Mouse (Mus musculus) kidney, embryonic 15.5 days (tissue): ENCODE measurements around the gene 1810010D01Rik. TPM values are rescaled to one million over a fixed set of nuclear protein-coding genes. Genes with fewer than 3 reads are reported as not detected.

ENCODE experiments used
- ATAC-seq: fragments of 200-750 bp; cut with Nextera tagmentation; replicated peaks from 2 replicates; pipeline ENCODE4 v1.8.0; 2017; ENCODE audit warnings: moderate TSS enrichment; ENCODE audit not compliant: low FRiP score
- H3K27ac ChIP-seq: fragments of 300-500 bp; sonication (generic); 2 replicates; pipeline ENCODE4 v1.5.1; 2015; ENCODE audit warnings: mild to moderate bottlenecking, inconsistent platforms
- H3K27me3 ChIP-seq: fragments of 300-500 bp; sonication (generic); 2 replicates; pipeline ENCODE4 v1.6.1; 2015; ENCODE audit warnings: inconsistent platforms
- H3K36me3 ChIP-seq: fragments of 300-500 bp; sonication (generic); 2 replicates; pipeline ENCODE4 v1.6.1; 2015; ENCODE audit warnings: inconsistent platforms
- H3K4me1 ChIP-seq: fragments of 300-500 bp; sonication (generic); 2 replicates; pipeline ENCODE4 v1.6.1; 2015; ENCODE audit warnings: inconsistent platforms
- H3K4me2 ChIP-seq: fragments of 300-500 bp; sonication (generic); 2 replicates; pipeline ENCODE4 v1.6.1; 2015; ENCODE audit warnings: moderate library complexity, mild to moderate bottlenecking, inconsistent platforms
- H3K4me3 ChIP-seq: fragments of 300-500 bp; sonication (generic); replicated peaks from 2 replicates; pipeline ENCODE4 v1.5.1; 2015; ENCODE audit warnings: mild to moderate bottlenecking, inconsistent platforms
- H3K9ac ChIP-seq: fragments of 300-500 bp; sonication (generic); 2 replicates; pipeline ENCODE4 v1.6.1; 2015; ENCODE audit warnings: mild to moderate bottlenecking, inconsistent platforms
- H3K9me3 ChIP-seq: fragments of 300-500 bp; sonication (generic); replicated peaks from 2 replicates; pipeline ENCODE4 v1.6.1; 2016; ENCODE audit warnings: inconsistent platforms
- WGBS: fragments of 180-500 bp; shearing (Covaris S2); methylation state at CpG from one replicate; pipeline ENCODE4 v1.1.7; 2015; ENCODE audit warnings: mixed read lengths; 5-methylcytosine and 5-hydroxymethylcytosine counted together
- polyA plus RNA-seq: library from polyadenylated mRNA; unstranded; fragments of >200 nt; fragmentation: Nextera tagmentation; extraction: Ambion mirVana; gene quantifications from 2 replicates; pipeline ENCODE4 v1.2.1, GENCODE M21; 2015

Gene 1810010D01Rik
- polyA plus RNA-seq, 1 experiment from 2014 or later = 0.56 TPM

DNA sequence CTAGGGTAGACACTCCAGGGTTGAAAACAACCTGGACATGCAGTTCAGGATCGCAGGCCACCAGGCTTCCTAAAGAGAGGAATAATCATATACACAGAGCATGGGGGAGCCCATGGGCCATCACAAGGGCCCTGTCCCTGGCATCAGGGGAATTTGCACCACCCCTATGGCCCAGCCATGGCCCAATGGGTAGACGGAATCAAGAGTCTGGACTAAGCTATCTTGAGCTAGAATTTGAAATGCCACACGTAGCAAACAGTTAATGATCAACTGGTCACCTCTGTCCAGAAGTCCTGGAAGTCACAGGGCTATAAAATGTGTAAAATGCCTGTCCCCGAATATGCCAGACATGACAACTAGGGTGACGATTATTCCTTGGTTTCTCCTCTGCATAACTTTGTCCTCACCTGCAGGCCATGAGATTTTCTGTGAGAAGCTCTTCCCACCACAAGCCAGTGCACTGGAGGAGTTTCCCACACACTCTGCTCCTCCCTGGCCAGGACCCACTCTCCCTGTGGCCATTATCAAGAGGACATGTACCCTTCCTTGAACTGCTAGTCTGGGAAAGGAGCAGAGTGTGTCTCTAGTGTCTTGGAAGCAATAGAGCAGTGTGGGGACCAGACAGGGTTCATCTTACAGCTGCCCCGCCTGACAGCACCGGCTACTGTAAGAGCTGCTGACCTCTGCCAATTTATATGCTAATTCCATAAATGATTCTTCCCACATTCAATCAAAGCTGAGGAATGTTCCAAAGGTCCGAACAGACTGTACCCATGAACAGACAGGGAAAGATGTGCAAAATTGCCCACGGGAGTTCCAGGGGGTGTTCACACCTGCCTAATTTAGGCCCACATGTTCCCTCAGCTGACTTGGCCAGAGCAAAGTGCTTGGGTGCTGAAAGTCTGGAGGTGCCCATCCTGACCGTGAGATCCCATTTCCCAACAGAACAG, 27.2 kb upstream of the 1810010D01Rik start:
- ATAC-seq = no peak
- Histone ChIP-seq H3K4me3 (no peak overlapping the region), H3K4me2 (no peak overlapping the region), H3K4me1 (peaks cover 51% of the 10 kb centered on the region), H3K27me3 (no peaks in the 10 kb centered on the region), H3K27ac (peak overlapping the region; percentile 51), H3K9me3 (no peaks in the 10 kb centered on the region), H3K9ac (no peak overlapping the region), H3K36me3 (no peaks in the 10 kb centered on the region)
- 56% methylated on average over 10 of the region's 10 CpGs for WGBS

DNA sequence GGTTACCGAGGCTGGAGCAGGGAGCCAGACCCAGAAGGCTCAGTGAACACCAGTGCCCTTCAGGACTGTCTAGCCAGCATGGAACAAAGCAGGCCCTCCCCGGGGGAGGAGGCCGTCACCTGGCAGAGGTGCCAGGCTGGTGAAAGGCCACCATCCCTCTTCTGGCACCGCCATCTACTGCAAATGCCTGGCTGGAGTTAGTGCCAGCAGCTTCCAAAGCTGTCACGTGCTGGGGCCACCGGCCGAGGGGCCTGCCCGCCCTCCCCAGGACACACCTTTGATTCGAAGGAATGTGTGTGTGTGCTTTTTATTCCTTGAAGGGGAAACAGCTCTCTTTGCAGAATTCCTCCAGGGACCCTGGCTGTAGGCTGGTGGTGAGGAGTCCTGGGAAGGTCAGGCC, 23.7 kb upstream of the 1810010D01Rik start:
- no peaks in the 10 kb centered on the region for H3K9me3 ChIP-seq
- peaks cover 33% of the 10 kb centered on the region for H3K4me1 ChIP-seq
- H3K9ac ChIP-seq = no peak overlapping the region
- H3K27me3 ChIP-seq = no peaks in the 10 kb centered on the region
- ATAC-seq = peak; percentile 67
- H3K27ac ChIP-seq = peak overlapping the region; percentile 88
- H3K4me3 ChIP-seq = no peak overlapping the region
- no peaks in the 10 kb centered on the region for H3K36me3 ChIP-seq
- no peak overlapping the region for H3K4me2 ChIP-seq
- 50% methylated on average over 9 of the region's 9 CpGs for WGBS

DNA sequence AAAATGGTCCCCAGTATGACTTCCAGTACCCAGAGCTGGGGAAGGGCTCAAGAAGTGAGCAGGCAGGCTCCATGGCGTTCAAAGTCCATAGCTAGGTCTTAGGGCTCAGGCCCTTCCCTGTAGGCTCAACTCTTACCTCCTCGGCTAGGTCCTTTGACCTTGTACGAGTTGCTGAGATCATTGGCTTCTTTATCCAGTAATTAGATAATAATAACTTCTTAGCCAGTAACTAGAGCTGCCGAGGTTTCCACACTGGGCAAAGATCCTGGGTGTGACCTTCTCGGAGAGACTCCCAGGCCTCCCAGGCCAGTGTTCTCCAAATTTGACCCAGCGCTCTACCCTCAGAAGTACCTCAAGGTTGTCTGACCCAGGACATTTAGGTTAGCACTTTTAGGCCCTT, 18.7 kb upstream of the 1810010D01Rik start:
- no peak overlapping the region for H3K4me2 ChIP-seq
- H3K9me3 ChIP-seq = no peaks in the 10 kb centered on the region
- 90% methylated on average over 6 of the region's 6 CpGs for WGBS
- no peak overlapping the region for H3K4me3 ChIP-seq
- no peaks in the 10 kb centered on the region for H3K27me3 ChIP-seq
- H3K4me1 ChIP-seq = peaks cover 25% of the 10 kb centered on the region
- H3K27ac ChIP-seq = no peak overlapping the region
- H3K9ac ChIP-seq = no peak overlapping the region
- no peak for ATAC-seq
- H3K36me3 ChIP-seq = no peaks in the 10 kb centered on the region

DNA sequence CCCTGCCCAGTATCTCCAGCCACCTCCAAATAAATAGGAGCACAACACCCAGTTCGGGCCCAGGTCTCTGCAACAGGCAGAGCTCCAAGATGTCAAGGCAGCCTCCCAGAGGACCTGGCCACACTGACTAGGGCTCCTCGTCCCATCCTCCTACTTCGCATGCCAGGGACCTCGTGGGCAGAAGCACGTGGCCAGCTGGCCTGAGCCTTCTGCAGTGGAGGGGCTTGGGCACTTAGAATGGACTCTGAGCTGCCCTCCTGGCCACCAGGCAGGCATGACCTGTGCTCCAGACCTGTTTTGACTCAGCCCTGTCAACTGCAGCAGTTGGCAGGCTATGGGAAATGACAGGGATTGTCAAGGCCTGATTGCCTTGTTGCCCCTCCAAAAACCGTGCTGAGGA, 17.7 kb upstream of the 1810010D01Rik start:
- no peaks in the 10 kb centered on the region for H3K9me3 ChIP-seq
- no peak overlapping the region for H3K9ac ChIP-seq
- peaks cover 26% of the 10 kb centered on the region for H3K4me1 ChIP-seq
- no peaks in the 10 kb centered on the region for H3K27me3 ChIP-seq
- H3K36me3 ChIP-seq = no peaks in the 10 kb centered on the region
- ATAC-seq = no peak
- no peak overlapping the region for H3K4me3 ChIP-seq
- no peak overlapping the region for H3K27ac ChIP-seq
- 83% methylated on average over 6 of the region's 6 CpGs for WGBS
- H3K4me2 ChIP-seq = no peak overlapping the region

DNA sequence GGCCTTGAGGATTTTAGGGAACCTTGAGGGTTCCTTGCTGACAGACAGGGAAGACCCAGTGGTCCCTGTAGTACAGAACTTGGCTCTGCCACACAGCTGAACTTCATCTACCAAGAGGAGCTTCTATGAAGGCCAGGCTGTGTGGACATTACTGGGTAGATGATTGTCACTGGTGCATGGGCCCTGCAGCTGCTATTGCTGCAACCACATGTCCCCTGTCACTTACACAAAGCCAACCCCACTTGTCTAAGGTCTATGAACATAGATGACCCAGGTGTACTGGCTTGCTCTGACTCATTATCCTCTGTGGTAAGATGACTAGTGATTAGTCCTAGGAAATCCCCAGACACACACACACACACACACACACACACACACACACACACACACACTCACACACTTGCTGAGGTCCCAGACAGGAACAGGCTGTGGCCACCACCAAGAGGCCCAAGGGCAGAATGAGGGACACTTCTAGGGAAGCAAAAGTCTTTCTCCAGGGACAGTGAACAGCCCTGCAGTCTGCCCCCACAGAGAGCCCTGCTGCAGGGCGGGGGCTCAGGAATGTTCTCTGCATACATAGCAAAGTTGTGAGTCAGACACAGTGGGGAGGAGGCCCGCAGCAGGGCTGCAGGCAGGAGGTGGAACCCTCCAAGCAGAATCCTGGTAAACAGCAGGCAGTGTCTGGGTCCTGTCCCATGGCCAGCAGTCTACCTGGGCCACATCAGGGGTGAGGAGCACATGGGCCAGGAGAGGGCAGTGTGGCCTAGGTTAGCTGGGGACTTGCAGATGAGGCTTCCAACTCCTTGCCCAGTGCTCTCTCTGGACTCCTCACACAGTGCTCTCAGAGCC, 14.1 kb upstream of the 1810010D01Rik start:
- no peak overlapping the region for H3K4me2 ChIP-seq

DNA sequence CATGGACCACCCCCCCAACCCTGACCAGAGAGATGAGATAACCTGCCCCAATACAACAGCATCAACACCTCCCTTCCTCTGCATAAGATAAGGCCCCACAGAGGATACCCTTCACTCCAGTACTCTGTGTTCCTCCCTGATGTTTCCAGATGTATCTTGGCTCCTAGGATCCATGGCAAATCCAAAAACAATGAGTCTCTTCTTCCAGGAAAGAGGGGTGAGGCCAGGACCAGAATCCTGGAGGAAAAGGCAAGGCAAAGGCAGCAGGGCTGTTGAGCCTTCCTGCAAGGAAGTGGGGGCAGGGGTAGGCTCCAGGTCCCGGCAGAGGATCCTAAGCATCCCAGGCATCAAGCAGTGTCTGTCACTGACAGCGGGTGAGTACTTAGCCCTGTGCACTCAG, 13.4 kb upstream of the 1810010D01Rik start:
- Histone ChIP-seq H3K27me3 (no peaks in the 10 kb centered on the region), H3K9ac (0 out of 2 replicates have a peak overlapping the region, but pooled peaks have one; percentile 17), H3K36me3 (no peaks in the 10 kb centered on the region), H3K4me2 (no peak overlapping the region), H3K9me3 (no peaks in the 10 kb centered on the region), H3K4me3 (no peak overlapping the region), H3K4me1 (peaks cover 30% of the 10 kb centered on the region), H3K27ac (peak overlapping the region; percentile 81)
- no peak for ATAC-seq
- WGBS = 51% methylated on average over 2 of the region's 2 CpGs

More for the DNA sequence above, 14.1 kb upstream of the 1810010D01Rik start:
- H3K36me3 ChIP-seq = no peaks in the 10 kb centered on the region
- H3K27me3 ChIP-seq = no peaks in the 10 kb centered on the region
- WGBS = 9% methylated on average over 2 of the region's 2 CpGs
- peak; percentile 89 for ATAC-seq
- no peak overlapping the region for H3K4me3 ChIP-seq
- peak overlapping the region; percentile 17; the same call in 1 of the 2 replicates for H3K9ac ChIP-seq
- peaks cover 24% of the 10 kb centered on the region for H3K4me1 ChIP-seq
- H3K27ac ChIP-seq = peak overlapping the region; percentile 81
- H3K9me3 ChIP-seq = no peaks in the 10 kb centered on the region

DNA sequence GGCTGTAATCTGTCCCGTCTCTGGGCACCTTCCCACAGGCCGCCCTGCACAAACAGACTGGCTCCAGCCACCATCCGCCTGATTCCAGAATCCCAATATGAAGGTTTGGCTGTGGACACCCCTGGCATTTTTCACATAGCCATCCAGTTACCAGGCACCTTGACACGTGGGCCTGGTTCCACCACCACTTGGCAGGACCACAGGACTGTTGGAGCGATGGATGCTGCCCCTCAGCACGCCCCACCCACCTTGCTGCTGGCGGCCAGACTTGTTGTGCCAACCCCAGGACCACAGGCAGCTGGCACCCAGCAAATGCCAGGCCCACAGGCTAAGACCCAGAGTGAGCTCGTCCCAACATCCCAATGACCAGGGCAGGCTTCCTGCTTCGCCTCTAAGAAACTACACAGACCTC, 11.5 kb upstream of the 1810010D01Rik start:
- H3K4me1 ChIP-seq = peaks cover 32% of the 10 kb centered on the region
- no peak overlapping the region for H3K4me3 ChIP-seq
- 81% methylated on average over 9 of the region's 9 CpGs for WGBS
- no peaks in the 10 kb centered on the region for H3K36me3 ChIP-seq
- H3K9me3 ChIP-seq = no peaks in the 10 kb centered on the region
- H3K27me3 ChIP-seq = no peaks in the 10 kb centered on the region
- ATAC-seq = no peak
- H3K27ac ChIP-seq = no peak overlapping the region
- H3K9ac ChIP-seq = no peak overlapping the region
- H3K4me2 ChIP-seq = no peak overlapping the region

DNA sequence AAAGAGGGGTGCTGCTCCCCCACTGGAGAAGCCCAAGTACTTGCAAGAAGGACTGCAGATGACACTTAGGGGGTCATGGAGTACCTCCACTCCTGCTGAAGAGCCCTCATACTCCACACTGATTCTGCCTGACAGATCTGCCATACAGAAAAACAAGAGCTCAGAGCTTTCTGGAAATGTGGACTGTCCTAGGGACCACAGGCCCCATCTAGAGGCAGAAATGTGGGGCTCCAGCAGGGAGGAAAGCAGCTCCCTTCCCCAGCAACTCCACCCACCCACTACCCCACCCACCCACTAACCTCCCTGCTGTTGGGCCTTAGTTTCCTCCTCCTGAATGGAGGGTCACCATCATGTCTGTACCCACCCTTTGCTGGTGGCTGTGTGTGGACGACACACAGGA, 8.7 kb upstream of the 1810010D01Rik start:
- Histone ChIP-seq H3K4me3 (no peak overlapping the region), H3K36me3 (no peaks in the 10 kb centered on the region), H3K27ac (no peak overlapping the region), H3K9ac (no peak overlapping the region), H3K9me3 (no peaks in the 10 kb centered on the region), H3K4me1 (peaks cover 26% of the 10 kb centered on the region), H3K4me2 (no peak overlapping the region), H3K27me3 (no peaks in the 10 kb centered on the region)
- ATAC-seq = no peak; the same call in 1 of the 2 replicates
- WGBS = 43% methylated on average over 1 of the region's 1 CpGs

DNA sequence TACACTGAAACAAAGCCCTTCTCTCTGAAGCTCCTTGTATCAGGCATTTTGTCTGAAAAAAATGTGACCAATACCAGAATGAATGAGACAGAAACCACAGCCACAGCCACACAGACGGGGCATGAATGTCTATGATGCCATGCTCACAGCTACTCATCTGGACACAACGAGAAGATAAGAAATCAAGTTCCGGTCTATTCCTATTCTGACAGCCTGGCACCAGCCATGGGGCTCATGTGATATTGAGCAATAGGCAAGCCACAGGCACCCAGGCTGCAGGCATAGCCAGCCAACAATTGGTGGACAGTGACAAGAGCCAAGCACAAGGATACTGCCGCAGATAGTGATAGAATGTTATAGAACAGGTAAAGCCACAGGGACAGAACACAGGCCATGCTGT, 7.6 kb upstream of the 1810010D01Rik start:
- Histone ChIP-seq H3K4me2 (no peak overlapping the region), H3K27ac (no peak overlapping the region), H3K4me3 (no peak overlapping the region), H3K36me3 (no peaks in the 10 kb centered on the region), H3K4me1 (peaks cover 31% of the 10 kb centered on the region), H3K9ac (no peak overlapping the region), H3K9me3 (no peaks in the 10 kb centered on the region), H3K27me3 (no peaks in the 10 kb centered on the region)
- WGBS = 92% methylated on average over 4 of the region's 4 CpGs
- no peak for ATAC-seq

DNA sequence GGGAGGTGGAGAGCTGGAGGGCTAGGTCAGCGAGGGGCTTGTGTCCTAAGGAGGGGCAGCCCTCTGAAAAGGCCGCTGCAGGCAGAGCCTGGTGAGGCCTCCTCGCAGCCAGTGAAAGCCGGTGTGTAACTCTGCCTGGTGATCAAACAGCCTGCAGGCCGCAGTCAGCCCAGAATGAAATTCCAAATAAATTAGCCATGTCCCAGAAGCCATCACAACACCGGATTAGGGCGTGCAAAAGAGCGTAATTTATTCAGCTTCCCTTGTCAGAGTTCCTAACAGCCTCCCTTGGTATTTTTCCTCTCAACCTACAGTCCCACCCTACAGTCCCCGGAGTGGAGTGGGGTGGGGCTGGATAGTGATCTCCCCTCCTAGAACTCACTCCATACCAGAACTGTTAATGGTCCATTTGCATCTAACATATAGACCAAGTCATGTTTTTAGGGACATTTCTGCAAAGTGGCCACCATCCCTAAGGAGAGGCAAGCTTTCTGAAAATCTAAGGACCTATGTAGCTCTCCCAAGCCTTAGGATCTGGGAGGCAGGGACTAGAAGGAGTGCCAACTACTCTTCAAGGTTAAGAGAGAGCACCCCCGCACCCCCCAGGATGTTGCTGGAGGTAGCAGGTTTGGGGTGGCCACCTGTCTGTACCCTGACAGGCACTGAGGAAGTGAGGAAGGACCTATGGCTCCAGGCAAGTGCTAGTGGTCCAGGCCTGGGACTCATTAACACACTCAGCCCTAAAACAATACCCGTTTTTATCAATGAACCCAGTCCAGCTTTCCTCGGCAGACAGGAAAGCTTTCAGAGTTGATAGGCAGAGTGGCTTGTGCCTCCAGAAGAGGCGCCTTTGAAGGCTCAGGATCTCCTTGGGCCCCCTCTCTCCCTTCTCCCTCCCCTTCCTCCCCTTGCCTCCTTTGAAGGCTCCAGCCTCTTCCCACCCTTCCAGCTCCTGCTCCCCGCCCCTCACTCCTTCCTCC, 4.1 kb upstream of the 1810010D01Rik start:
- Histone ChIP-seq H3K4me3 (no peak overlapping the region), H3K4me1 (peaks cover 32% of the 10 kb centered on the region), H3K27ac (peak overlapping the region; percentile 90), H3K9me3 (no peaks in the 10 kb centered on the region), H3K36me3 (no peaks in the 10 kb centered on the region), H3K9ac (peak overlapping the region; percentile 36), H3K4me2 (peak overlapping the region; percentile 19; the same call in 1 of the 2 replicates), H3K27me3 (no peaks in the 10 kb centered on the region)
- 16% methylated on average over 13 of the region's 14 CpGs for WGBS
- ATAC-seq = peak; percentile 68

DNA sequence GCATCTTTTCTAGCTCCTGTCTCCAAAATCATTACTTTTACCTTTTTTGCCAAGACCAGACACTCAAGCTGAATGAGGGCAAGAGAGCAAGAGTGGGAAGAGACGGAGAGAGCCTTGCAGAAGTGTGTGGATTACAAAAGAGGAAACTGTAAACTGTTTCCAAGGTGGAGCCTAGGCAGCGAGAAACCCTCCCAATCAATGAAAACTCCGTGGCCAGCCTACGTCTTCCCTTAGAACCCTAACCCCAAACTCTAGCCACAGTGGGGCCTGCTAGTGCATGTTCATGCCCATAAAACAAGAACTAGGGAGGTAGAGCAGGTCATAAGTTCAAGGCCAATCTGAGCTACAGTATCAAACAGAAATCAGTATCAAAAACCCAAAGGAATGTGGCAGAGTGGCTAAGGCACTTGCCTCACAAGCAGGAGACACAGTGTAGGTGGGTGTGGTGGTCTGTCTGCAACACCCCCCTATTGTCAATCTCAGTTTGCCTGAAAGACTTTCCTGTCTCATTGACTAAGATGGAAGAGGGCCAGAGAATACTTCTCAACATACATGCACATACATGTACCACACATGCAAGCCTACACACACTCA, 2.7 kb upstream of the 1810010D01Rik start:
- Histone ChIP-seq H3K27ac (no peak overlapping the region), H3K36me3 (no peaks in the 10 kb centered on the region), H3K4me3 (no peak overlapping the region), H3K9ac (no peak overlapping the region), H3K4me1 (peaks cover 38% of the 10 kb centered on the region), H3K4me2 (no peak overlapping the region), H3K27me3 (no peaks in the 10 kb centered on the region), H3K9me3 (no peaks in the 10 kb centered on the region)
- 80% methylated on average over 4 of the region's 4 CpGs for WGBS
- no peak for ATAC-seq
